ENCODE assay signal across 8 mouse cellular contexts in genomic region chr16:32939301-32939700, GRCm38 (mm10). TPM values are rescaled to one million over a fixed set of nuclear protein-coding genes. Genes with fewer than 3 reads are reported as not detected.
DNase-seq lines count a peak whose midpoint lies in the region; ATAC-seq and TF ChIP-seq lines count a peak whose summit lies in the region.
"Not testable (repeated sequence)": the region's sequence is repeated elsewhere in the genome, so short reads cannot be mapped to it uniquely, and the experiment has no call there.

No protein-coding gene starts in this region.

- DNase-seq in adrenal gland, postnatal 10 days: peak; percentile 62
- DNase-seq in cerebellum, adult 2 months: peak; percentile 78 to 86
- DNase-seq in heart, adult 11 months: peak; percentile 84
- peak; percentile 15 for DNase-seq in intestine, embryonic 14.5 days (ENCODE audit: low spot score)
- DNase-seq in left cerebral cortex, postnatal 10 days (ENCODE audit: extremely low spot score in 1 of 2, low spot score in 2 of 2): peak; percentile 31 to 72
- DNase-seq in midbrain, postnatal 0 days (ENCODE audit: low spot score): peak; percentile 34
- peak; percentile 72 for DNase-seq in telencephalon, adult 2 months (ENCODE audit: low read depth, low spot score)

- ATAC-seq in frontal cortex, adult (ENCODE audit: low TSS enrichment): peak; percentile 92
- not testable (repeated sequence) for ATAC-seq in intestine, embryonic 14.5 days (replicated peaks; ENCODE audit: low FRiP score, low TSS enrichment, low read depth); midbrain, postnatal 0 days (ENCODE audit: low FRiP score)

- not testable (repeated sequence) for H3K36me3 ChIP-seq in intestine, embryonic 14.5 days (ENCODE audit: control insufficient read depth, insufficient read depth, low read length); midbrain, postnatal 0 days (ENCODE audit: insufficient read depth, low read length)

- TF ChIP-seq CTCF in cerebellum, adult 2 months (IDR thresholded peaks at IDR 0.05; ENCODE audit: borderline replicate concordance, insufficient read depth, low read depth, low read length); midbrain, postnatal 0 days (IDR thresholded peaks at IDR 0.05): not testable (repeated sequence)

- WGBS in cerebellum, adult 2 months: 6% methylated on average over 3 of the region's 3 CpGs
- WGBS in intestine, embryonic 14.5 days: 46% methylated on average over 3 of the region's 3 CpGs
- WGBS in midbrain, postnatal 0 days: 40% methylated on average over 3 of the region's 3 CpGs

- H3K9me3 ChIP-seq in intestine, embryonic 14.5 days (ENCODE audit: control insufficient read depth, low read length); midbrain, postnatal 0 days (ENCODE audit: low read length): not testable (repeated sequence)

- not testable (repeated sequence) for H3K4me2 ChIP-seq in intestine, embryonic 14.5 days (ENCODE audit: low read length); midbrain, postnatal 0 days (ENCODE audit: low read depth, low read length, poor library complexity, severe bottlenecking)

- not testable (repeated sequence) for H3K9ac ChIP-seq in intestine, embryonic 14.5 days (ENCODE audit: low read length); midbrain, postnatal 0 days (replicated peaks; ENCODE audit: low read length, poor library complexity, severe bottlenecking)

- TF ChIP-seq POLR2A in cerebellum, adult 2 months (IDR thresholded peaks at IDR 0.05; ENCODE audit: borderline replicate concordance, insufficient read depth, low read length): not testable (repeated sequence)

- H3K27me3 ChIP-seq in cerebellum, adult 2 months (ENCODE audit: control insufficient read depth, insufficient read depth, low read length); intestine, embryonic 14.5 days (replicated peaks; ENCODE audit: control insufficient read depth, insufficient read depth, low read length); midbrain, postnatal 0 days (ENCODE audit: insufficient read depth, low read length): not testable (repeated sequence)

- not testable (repeated sequence) for H3K4me3 ChIP-seq in cerebellum, adult 2 months (replicated peaks; ENCODE audit: insufficient read depth, low read depth, low read length); intestine, embryonic 14.5 days (ENCODE audit: low read depth, low read length); midbrain, postnatal 0 days (ENCODE audit: low read depth, low read length)

- H3K27ac ChIP-seq in cerebellum, adult 2 months (ENCODE audit: insufficient read depth, low read length); intestine, embryonic 14.5 days (ENCODE audit: low read depth); midbrain, postnatal 0 days (ENCODE audit: low read depth, low read length): not testable (repeated sequence)

- H3K4me1 ChIP-seq in cerebellum, adult 2 months (ENCODE audit: control insufficient read depth, insufficient read depth, low read length); intestine, embryonic 14.5 days (replicated peaks; ENCODE audit: control insufficient read depth, insufficient read depth, low read length); midbrain, postnatal 0 days (ENCODE audit: insufficient read depth, low read length): not testable (repeated sequence)

- intact Hi-C loops in left cerebral cortex, postnatal 10 days (cut with DNase I): not testable (repeated sequence)

RNA-seq across cellular contexts. Expression of gene Lrch3, which starts 25.4 kb away (rescaled TPM):
- 10 to 100 TPM; 30.4 to 43.1 TPM for total RNA-seq in adrenal gland, postnatal 10 days (2021)
- polyA plus RNA-seq in cerebellum, adult 2 months (2012; rRNA removed): 56.1 and 56.7 TPM in 2 replicates
- polyA plus RNA-seq in intestine, embryonic 14.5 days (2014; fragmentation: Nextera tagmentation; extraction: Ambion mirVana): 22.1 and 22.7 TPM in 2 replicates
- 10 to 100 TPM; 28.9 to 32.4 TPM for total RNA-seq in left cerebral cortex, postnatal 10 days (2021)
- 38.9 and 40.6 TPM in 2 replicates for total RNA-seq in midbrain, postnatal 0 days (2014; rRNA removed)
- 23.5 and 25.3 TPM in 2 replicates for polyA plus RNA-seq in midbrain, postnatal 0 days (2015; fragmentation: Nextera tagmentation; extraction: Ambion mirVana)

Comparison
In these comparisons a context has a peak if more than half of its experiments do, and no peak if none do; other contexts are left out.
1. DNase-seq: peak in every context shown above with its lines; median percentile 84 in heart, adult 11 months; 82 in cerebellum, adult 2 months; 72 in telencephalon, adult 2 months; 62 in adrenal gland, postnatal 10 days; 52 in left cerebral cortex, postnatal 10 days; 34 in midbrain, postnatal 0 days; 15 in intestine, embryonic 14.5 days.